Mouse (Mus musculus): Measurements from ENCODE around the gene Doc2a.

Gene Doc2a

DNA sequence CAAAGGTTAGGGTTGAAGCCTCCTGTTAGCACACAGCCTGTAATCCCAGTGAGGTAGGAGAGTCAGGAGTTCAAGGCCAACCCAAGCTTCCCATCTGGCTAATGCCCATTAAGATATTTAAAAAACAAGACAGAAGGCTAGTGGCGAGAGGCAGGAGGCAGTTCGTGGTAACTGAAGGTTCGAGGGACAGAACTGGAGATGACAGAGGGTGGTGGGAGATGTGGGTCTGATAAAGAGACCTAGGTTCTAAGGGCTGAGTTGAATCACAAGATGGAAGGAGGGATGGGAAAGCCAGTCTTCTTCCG, at the start of gene Doc2a:
Gene Doc2a, plus strand, starts transcription at position 301 of the 305 bp plus-strand sequence.
- in situ Hi-C loops (cut with MboI), result no loop called here

DNA sequence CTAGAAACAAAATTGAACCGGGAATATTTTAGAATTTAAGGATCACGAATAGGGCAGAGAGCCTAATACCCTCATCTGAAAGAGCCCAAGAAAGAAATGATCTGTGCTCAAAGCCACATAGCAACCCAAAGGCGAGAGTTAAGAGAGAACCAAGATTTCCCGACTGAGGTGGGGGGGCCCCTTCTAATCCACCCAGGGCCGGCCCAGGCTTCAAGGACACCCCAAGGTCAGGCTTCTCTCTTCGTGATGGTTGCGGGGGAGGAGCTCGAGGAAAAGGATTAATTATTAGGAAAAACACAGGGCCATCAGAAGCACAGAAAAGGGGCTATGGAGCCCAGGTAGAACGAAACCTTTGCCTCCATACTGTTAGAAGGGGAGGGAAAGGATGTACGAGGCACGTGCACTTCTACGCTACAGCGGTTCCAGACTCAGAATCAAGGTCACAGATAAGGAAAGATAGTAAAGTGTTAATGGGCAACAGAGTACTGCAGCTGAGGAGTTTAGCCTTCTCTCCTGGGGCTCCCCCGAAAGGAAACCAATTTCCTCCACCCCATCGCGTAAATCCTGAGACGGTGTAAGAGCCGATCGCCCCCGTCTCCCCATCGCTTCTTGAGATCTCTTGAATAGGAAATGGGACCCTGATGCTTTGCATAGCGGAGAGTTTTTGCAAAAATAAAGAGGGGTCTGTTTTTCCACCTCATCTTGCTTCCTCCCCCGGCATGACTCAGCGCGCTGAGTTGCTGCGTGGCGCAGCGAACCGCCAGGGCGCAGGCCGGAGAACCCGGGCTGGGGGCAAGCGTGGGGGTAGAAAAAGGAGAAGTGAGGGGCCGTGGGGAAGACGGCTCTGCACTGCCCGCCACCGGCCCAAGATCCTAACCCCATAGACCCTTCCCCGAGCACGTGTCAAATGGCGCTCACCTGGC, 48.8 kb upstream of the Doc2a start:
- in situ Hi-C loops (cut with MboI), result no loop called here

DNA sequence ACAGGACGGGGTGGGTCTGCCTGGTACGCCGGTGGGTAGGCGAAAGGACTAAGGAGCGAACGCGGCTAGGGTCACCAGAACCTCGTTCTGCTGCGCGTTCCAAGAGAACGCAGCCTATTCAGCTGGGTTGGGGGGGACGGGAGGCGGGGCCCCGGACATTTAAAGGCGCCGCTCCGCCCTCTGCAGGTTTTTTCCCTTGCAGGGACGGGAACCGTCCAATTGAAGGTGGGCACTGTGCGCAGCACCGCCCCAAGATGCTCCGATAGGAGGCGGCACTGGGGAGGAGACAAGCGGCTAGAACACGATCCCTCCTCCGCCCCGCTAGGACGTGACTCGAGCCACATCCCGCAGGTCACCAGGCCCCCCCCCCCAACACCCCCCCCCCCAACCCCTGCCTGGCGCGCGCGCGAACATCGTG, 48.2 kb upstream of the Doc2a start:
- in situ Hi-C loops (cut with MboI), result no loop called here

DNA sequence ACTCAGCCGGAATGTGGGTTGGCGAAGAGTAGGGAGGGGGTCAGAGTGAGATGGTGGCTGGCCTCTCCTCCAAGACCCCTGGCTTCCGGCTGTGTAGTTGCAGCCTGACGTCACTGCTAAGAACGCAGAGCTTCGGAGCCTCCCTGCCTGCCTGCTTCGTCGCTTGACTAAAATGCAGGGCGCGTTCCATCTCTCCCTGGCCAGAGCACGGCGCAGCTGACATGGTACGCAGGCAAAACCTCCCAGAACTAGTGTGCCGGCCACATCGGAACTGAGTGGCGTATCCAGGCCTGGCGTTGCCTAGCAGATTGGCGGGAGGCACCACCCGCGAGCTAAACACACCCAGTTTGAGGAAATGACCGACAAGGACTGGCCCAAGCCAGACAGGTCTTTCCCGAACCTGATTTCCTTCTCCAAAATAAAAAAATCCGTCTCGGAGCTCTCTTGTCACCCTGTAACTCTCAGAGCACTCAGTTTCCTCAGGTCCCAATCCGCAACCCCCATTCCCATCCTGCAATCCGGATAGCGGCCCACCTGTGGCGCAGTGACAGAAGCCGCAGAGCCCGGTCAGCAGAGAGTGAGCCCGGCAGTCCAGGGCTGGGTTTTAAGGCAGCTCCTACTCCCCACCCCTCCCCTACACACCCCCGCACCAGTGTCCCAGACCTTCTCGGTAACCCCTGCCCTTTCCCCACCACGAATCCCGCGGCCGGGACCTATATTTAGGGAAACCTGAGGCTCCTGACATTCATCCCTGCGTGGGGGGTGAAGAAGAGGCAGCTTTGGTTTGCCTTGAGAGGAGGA, 47.5 kb upstream of the Doc2a start:
- in situ Hi-C loops (cut with MboI), result no loop called here

DNA sequence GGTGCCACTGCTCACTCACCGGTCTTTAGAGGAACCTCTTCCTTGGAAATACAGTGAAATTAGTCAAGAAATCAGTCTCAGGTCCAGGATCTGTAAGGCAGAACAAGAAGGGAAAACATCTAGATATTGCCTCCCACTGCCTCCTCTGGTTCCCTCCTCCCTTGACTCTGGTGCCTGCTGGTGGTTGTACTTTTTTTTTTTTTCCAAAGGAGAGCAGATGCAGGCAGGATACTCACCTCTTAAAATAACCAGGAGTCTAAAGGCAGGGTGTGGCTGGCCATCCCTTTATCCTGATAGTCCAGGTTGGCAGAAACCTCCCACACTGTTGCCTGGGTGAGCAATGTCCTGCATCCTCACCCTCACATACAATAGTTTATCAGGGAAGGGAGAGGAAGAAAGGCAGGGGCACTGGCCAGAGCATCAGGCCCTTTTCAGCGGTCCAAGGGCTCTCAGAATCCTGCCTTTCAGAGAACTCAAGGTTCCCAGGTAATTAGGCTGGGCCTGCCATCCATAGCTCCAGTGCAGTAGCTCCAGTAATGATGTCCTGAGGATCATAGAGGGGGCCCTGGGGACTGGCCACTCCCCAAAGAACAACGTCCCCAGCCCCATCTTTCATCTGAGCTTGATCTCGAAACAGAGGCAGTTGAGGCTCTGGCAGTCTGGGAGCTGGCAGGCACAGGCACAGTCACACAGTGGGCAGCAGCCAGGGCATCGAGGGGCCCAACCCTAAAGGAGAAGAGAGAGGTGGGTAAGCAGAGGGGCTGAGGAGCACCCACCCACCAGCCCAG, 46.8 kb upstream of the Doc2a start:
- in situ Hi-C loops (cut with MboI), result no loop called here

DNA sequence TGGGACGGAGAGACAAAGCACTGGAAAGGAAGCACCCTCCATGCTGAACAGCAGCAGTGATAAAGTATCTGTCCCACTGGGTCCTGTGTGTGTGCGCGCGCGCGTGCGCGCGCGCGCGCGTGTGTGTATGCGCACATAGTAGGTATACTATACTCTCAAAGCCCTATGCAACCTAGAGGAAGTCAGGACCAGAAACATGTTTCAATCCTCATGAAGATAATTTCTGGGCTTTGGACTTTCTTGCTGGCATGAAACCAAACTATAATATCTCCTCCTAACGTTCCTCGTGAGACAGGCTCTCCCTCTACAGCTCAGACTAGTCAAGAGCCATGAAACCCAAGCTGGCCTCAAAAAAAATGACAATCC, 46.2 kb upstream of the Doc2a start:
- in situ Hi-C loops (cut with MboI), result no loop called here

DNA sequence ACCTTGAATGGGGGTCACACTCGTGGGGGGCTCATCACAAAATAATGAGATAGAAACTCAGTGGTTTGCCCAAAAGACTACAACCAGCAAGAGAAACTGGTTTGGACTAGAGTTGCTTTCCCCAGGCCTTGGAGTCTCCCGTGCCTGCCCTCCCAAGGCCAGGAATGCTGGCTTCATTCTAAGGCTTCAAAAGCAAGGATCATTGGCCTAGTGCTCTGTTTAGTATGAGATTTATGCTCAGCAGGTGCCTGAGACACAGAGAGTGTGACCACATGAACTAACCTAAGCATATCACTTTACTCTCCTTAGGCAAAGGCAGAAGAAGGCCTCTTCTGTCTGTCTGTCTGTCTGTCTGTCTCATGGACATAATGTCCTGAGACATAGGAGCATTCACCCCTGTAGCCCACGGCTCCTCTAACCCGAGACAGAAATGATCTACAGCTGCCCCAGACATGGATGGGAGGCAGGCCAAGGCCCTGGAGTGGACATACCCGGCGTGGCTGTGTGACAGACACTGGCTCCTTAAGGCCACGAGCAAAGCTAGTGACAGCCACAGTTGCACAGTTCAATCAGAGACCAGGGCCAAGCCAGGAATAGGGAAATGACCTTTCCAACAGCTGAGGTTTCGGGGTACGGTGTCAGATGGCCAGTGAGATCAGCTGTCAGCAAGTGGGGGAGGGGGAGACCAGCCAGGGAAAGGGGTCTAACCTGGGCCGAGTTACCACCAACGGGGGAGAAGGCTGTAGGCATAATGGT, 44.9 kb upstream of the Doc2a start:
- in situ Hi-C loops (cut with MboI), result no loop called here

DNA sequence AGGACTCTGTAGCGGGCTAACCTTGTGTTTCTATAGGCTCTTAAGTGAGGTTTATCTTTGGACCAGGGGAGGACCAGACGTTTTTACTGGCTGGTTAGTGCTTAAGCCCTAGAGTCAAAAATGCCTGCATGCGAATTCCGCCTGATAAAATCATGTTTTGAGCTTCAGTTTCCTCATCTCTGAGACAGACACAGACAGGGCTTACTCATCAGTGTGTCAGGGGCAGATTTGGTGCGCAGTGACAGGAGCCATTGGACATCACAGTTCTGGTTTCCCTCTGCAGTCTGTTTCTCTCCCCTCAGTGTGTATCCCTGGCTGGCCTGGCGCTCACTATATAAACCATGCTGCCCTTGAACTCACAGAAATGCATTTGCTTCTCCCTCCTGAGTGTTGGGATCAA, 44.0 kb upstream of the Doc2a start:
- in situ Hi-C loops (cut with MboI), result no loop called here

DNA sequence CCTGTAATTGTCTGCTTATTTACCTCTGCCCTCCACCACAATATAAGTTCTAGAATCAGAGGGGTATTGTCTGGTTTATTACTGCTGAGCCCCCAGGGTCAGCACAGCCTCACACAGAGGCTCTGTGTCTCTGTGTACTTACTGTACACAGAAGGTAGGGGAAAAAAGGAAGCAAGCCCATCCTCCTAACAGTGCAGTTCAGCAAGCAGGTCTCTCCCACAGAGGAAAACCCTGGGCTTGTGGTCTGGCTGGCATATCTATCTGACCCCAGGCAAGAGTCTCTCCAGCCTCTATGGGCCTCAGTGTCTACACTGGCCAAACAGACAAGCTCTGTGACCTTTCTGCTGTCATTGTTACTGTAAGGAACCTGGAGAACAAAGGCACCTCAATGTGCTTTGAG, 43.5 kb upstream of the Doc2a start:
- in situ Hi-C loops (cut with MboI), result no loop called here

DNA sequence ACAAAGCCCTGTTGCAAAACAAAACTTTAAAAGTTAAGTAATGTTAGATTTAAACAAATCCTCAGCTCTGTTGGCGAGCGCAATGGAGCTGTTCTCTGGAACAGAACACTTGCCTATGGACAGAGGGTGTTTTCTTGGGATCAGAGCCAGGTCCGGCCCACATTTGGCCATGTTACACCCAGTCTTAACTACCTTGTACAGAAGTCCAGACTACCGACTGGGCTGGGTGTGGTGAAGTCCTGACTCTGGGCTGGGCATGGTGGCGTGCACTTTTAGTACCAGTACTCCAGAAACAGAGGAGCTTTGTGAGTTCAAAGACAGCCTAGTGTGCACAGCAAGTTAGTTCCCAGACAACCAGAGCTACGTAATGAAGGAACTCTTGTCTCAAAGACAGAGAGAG, 40.3 kb upstream of the Doc2a start:
- in situ Hi-C loops (cut with MboI), result no loop called here

DNA sequence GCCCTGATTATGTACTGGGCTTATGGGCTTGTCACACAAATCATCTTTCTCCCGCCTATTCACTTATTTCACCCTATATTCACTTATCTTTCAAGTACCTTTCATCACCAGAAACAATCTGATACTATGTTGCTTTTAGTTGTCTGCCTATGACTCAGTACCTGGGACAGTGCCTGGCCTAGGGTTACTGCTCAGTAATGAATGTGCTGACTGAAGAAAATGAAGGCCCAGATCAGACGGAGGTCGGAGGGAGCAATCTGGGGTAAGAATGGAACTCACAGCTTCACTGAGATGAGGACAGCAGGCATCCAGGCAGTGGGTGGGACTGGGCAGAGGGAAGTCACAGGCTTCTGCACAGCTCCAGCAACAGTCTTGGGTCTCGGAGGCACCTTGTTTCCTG, 39.8 kb upstream of the Doc2a start:
- in situ Hi-C loops (cut with MboI), result no loop called here

DNA sequence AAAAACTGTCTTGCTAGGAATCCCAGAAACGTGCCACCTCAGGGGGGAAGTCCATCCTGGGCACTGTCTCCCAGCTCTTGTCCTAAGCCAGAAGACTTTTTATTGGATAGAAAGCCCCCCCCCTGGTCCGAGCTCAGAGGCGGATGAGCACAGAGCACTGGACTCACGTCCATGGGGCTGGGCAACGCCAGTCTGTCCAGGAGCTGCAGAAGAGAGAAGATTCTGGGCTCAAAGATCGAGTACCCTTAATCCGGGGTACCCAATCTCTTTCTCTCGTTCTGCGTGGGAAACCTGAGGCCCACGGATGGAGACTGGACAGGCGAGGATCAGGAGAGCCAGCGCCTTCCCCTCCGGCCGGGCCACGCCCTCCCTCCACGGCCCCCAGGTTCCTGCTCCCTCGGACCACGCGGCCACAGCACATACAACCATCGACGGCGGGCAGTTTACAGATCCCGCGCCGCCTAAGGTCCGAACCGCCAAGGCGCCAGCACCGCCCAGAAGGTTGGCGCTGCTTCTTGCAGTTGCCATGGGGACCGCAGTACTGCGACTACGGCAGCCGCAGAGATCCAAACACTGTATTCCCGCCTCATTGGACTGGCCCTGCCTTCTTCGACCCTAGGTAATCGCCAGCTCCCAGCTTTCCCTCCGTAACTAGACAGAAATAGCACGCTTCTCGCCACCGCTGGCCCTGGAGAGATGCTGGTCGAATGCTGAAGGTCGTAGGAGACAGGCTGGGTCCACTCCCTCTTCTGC, 38.3 kb upstream of the Doc2a start:
- in situ Hi-C loops (cut with MboI), result no loop called here

DNA sequence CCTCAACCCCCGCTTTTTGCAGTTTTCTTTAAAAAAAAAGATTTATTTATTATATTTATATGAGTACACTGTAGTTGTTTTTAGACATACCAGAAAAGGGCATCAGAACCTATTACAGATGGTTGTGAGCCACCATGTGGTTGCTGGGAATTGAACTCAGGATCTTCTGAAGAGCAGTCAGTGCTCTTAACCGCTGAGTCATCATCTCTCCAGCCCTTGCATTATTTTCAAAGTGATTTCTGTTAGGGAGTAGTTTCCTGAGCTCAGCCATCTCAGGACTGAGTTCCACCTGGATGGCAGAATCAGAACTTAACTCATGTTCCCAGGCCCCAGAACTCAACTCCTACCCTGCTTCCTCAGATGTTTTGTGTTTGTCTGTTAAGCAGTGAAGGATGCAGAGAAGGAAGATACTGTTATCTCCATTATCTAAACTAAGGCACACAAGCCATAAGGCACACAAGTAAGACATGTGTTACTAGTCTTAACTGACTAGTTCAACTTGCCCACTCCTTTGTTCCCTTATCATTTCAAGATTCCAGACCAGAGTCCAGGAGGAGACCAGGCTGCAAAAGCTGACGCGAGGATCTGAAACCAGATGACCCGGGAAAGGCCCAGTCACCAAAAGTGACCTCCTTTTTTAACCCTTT, 37.4 kb upstream of the Doc2a start:
- in situ Hi-C loops (cut with MboI), result no loop called here

DNA sequence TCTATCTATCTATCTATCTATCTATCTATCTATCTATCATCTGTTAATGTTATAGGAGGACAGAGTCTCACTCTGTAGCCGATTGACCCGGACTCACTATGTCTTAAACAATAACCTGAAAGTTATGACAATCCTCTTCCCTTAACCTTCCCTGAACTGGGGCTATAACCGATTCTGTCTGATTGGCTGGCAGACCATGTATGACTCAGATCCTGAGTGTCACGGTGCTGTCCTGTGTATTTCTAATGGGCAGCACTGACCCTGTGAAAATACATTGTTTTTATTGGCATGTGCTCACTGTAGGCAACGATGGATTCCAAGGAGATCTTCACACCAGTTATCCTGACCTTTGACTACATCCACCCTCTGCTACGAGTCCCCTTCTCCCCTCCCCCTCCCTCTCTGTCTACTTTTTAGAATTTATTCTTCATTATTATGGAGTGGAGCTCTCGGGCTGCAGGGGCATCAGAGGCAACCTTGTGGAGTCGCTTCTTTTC, 31.4 kb upstream of the Doc2a start:
- in situ Hi-C loops (cut with MboI), result no loop called here

DNA sequence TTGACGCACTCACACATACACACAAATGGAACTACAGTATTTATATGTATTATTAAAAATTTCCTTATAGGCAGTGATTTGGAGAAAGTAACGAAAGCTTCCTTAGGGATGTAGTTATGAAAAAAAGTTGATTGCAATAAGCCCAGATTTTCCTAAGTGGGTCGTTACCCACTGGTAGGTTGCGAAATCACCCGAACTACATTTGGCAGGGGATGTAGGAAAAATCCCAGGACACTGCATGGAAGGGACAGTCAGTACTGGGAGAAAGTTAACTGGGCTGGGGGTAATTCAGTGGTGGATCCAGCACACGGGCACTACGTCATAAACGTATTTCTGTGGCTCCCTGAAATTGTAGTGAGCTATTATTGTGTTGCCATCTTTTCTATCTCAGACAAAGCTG, 30.7 kb upstream of the Doc2a start:
- in situ Hi-C loops (cut with MboI), result no loop called here

DNA sequence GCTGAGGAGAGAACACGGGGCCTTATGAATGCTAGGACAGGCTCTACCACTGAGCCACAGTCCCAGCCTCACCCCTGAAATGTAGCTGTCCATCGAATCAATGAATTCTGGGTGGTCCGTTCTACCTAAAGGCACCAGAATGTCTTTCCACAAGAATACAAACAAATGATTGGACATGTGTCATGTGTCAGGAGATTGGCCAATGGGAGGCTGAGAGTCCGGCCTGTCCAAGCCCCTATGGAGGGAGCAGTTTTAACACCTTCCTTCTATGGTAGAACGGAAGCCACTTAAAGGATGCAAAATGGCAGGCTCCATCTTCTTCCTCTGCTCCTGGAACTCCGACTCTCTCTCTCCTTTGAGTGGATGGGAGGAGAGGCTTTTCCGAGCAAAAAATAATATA, 29.6 kb upstream of the Doc2a start:
- in situ Hi-C loops (cut with MboI), result no loop called here

DNA sequence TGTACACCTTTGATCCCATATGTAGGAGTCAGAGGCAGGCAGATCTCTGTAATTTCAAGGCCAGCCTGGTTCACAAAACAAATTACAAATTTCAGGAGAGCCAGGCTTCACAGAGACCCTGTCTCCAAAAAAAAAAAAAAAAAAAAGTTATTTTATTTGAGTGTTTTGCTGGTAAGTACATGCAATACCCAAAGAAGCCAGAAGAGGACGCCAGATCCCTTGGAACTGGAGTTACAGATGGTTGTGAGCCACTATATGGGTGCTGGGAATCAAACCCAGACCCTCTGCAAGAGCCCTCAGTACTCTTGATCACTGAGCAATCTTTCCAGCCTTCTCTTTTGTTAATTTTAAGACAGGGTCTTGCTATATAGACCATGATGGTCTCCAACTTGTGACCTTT, 28.4 kb upstream of the Doc2a start:
- in situ Hi-C loops (cut with MboI), result no loop called here

DNA sequence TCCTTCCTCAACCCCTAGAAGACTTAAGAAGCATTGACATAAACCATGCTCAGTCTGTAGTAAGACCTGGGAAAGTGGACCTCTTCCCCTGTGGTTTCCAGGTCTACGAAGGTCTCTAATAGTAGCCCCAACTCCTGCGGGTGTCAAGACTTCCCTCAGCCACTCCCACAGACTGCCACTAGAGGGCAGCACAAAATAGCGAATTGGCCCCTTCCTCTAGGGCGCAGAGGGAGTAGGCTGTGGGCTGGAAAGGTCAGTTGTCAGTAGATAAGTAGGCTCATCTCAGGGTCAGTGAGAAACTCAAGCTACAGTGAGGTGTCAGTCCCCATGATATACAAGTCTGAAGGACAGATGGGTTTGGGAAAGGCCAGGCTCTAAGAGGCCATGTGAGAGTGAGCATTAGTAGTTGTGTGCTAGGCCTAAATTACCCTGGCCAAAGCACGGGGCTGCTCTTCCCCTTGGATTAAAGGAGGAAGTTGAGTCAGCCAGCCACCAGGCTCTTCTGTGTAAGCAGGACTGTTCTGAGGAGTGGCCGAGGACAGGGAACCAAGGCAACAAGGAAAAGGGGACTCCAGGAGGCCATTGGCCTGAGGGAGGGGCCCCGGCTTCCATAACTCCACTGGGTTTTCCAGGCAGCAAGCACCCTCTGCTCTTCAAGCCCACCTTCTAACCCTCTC, 25.2 kb upstream of the Doc2a start:
- in situ Hi-C loops (cut with MboI), result no loop called here

DNA sequence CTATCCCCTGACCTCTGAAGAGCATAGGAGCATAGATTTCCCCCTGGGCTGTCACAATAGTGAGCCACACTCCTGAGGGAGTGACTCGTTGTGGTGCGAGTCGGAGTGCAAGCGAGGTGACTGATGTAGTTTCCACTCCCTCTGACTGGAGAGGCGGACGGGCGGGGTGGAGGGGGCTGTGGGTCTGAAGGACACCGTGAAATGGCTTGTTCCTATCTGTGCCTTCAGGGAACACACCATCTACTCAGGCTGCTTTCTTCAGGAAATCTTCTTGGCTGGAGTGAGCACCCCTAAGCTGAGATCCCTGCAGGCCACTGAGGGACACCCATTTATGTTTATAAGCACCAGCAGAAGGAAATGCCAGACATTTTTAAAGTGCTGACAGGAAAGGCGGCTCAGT, 24.5 kb upstream of the Doc2a start:
- in situ Hi-C loops (cut with MboI), result no loop called here

DNA sequence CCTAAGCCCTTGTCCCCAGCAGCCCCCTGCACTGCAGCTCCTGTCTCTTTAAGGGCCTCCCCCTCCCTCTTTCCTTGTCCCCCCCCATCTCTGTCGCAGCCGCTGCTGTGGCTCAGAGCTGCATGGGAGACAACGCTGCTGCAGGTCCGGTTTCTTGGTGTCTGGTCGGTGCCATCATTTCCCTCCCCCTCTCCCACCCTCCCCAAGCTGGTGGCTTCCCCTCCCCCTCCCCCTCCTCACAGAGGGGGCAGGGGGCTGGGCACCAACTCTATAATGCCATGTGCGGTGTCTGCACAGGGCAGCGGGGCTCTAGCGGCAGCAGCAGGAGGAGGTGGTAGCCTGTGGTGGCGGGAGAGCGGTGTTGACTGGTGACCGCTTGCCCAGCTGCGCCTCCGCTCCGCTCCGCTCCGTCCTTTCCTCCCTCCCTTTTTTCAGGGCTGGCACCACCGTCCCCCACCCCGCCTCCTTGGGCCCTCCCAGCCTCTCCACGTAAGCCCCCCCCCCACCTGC, 24.0 kb upstream of the Doc2a start:
- in situ Hi-C loops (cut with MboI), result no loop called here
